8 mouse cellular contexts compared by ENCODE assay signal in the genomic region with DNA sequence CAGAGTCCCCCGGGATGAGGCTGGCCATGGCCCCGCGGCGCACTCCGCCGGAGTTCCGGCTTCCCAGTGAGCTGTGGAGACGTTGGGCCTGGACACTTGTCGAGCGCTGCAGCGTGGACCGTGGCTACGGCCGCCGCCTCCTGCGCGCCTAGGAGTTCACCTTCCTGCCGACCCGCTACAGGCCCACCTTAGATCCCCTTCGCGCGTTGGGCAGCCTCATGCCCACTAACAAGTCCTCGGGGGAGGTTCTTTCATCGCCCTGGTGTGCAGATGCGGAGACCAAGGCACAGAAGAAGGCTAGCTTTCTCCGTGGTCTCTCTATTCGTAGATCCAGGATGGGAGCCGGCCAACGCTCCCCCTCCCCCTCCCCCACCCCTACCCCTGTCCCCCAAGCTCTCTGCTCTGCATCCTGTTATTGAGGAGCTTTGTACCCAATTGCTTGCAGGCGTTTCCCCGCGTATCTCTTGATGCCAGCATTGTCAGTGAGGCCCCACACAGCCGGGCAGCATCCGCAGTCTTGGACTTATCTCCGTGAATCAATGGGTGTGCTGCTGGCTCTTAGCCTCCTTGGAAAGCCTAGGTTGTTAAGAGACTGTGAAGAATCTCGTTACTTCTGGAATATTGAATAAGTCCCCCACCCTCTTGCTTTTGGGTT. TPM values are rescaled to one million over a fixed set of nuclear protein-coding genes. Genes with fewer than 3 reads are reported as not detected.
DNase-seq lines count a peak whose midpoint lies in the region; ATAC-seq and TF ChIP-seq lines count a peak whose summit lies in the region.

No protein-coding gene starts in this region.

- WGBS in heart, embryonic 10.5 days, result 1% methylated on average over 36 of the region's 36 CpGs
- under 1% methylated on average over 36 of the region's 36 CpGs for WGBS in forebrain, embryonic 15.5 days
- under 1% methylated on average over 36 of the region's 36 CpGs for WGBS in liver, embryonic 12.5 days (ENCODE audit: insufficient replicate concordance)

- no peak for DNase-seq in heart, embryonic 10.5 days (ENCODE audit: low spot score)
- DNase-seq in heart, postnatal 14 days, result no peak
- DNase-seq in MEL (ENCODE audit: low read depth, low spot score), result peak; percentile 85
- peak; percentile 51 to 54 for DNase-seq in spleen, postnatal 36 days (ENCODE audit: low spot score in 2 of 2)
- DNase-seq in right cerebral cortex, postnatal 14 days, result no peak
- DNase-seq in left cerebral cortex, adult 11 months (ENCODE audit: low spot score), result no peak

- peak in 1 of 2 experiments; percentile 82; a peak in 3 of 4 replicates for TF ChIP-seq EP300 in MEL (IDR thresholded peaks at IDR 0.05; ENCODE audit: low read depth in 1 of 2, low read length in 2 of 2)

- peak overlapping the region; percentile 85 for H3K9ac ChIP-seq in MEL (ENCODE audit: control insufficient read depth, low read depth, low read length, poor library complexity, severe bottlenecking)
- H3K9ac ChIP-seq in forebrain, embryonic 15.5 days (replicated peaks), result peak overlapping the region; percentile 83
- H3K9ac ChIP-seq in liver, embryonic 12.5 days, result peak overlapping the region; percentile 95

- peaks cover 36% of the 10 kb centered on the region for H3K79me2 ChIP-seq in MEL (ENCODE audit: control insufficient read depth, insufficient read depth, low read length, poor library complexity)

- ATAC-seq in forebrain, embryonic 15.5 days (replicated peaks), result no peak
- peak; percentile 77 for ATAC-seq in liver, embryonic 12.5 days

- TF ChIP-seq POLR2A in MEL (IDR thresholded peaks at IDR 0.05; ENCODE audit: control insufficient read depth in 1 of 2, insufficient read depth in 1 of 2, low read depth in 1 of 2, low read length in 2 of 2, poor library complexity in 1 of 2), result no peak; a peak in 1 of 4 replicates

- no peaks in the 10 kb centered on the region for H3K9me3 ChIP-seq in heart, embryonic 10.5 days
- H3K9me3 ChIP-seq in MEL (replicated peaks; ENCODE audit: insufficient read depth, low read length), result no peaks in the 10 kb centered on the region
- no peaks in the 10 kb centered on the region for H3K9me3 ChIP-seq in forebrain, embryonic 15.5 days
- no peaks in the 10 kb centered on the region for H3K9me3 ChIP-seq in liver, embryonic 12.5 days (replicated peaks)

- TF ChIP-seq RAD21 in MEL (IDR thresholded peaks at IDR 0.05; ENCODE audit: low read depth, low read length), result no peak

- intact Hi-C loops in heart, postnatal 14 days (cut with DNase I), result no loop called here

- H3K27me3 ChIP-seq in heart, embryonic 10.5 days (ENCODE audit: insufficient read depth, poor library complexity, severe bottlenecking), result peaks cover 40% of the 10 kb centered on the region
- peaks cover 0 to 5% of the 10 kb centered on the region in 2 experiments; a peak in 1 of 4 replicates for H3K27me3 ChIP-seq in MEL (ENCODE audit: control insufficient read depth in 1 of 2, insufficient read depth in 2 of 2, low read length in 2 of 2)
- H3K27me3 ChIP-seq in forebrain, embryonic 15.5 days, result no peaks in the 10 kb centered on the region
- H3K27me3 ChIP-seq in liver, embryonic 12.5 days (replicated peaks), result peaks cover 41% of the 10 kb centered on the region

- no peak for TF ChIP-seq CTCF in MEL (IDR thresholded peaks at IDR 0.05 in 2 of 3, conservative IDR thresholded peaks at IDR 0.05 in 1 of 3; ENCODE audit: control insufficient read depth in 1 of 3, insufficient read depth in 1 of 3, low read depth in 2 of 3, low read length in 3 of 3, poor library complexity in 1 of 3, severe bottlenecking in 1 of 3)

- peaks cover 20% of the 10 kb centered on the region for H3K36me3 ChIP-seq in heart, embryonic 10.5 days
- peaks cover 2 to 15% of the 10 kb centered on the region in 2 experiments for H3K36me3 ChIP-seq in MEL (ENCODE audit: control insufficient read depth in 1 of 2, insufficient read depth in 2 of 2, low read length in 2 of 2)
- H3K36me3 ChIP-seq in forebrain, embryonic 15.5 days, result peaks cover 8% of the 10 kb centered on the region
- H3K36me3 ChIP-seq in liver, embryonic 12.5 days, result peaks cover 43% of the 10 kb centered on the region

- peak overlapping the region; percentile 97 for H3K27ac ChIP-seq in heart, embryonic 10.5 days
- H3K27ac ChIP-seq in MEL (ENCODE audit: control insufficient read depth, low read depth, low read length), result peak overlapping the region; percentile 97
- H3K27ac ChIP-seq in forebrain, embryonic 15.5 days (replicated peaks), result peak overlapping the region; percentile 96
- peak overlapping the region; percentile 98 for H3K27ac ChIP-seq in liver, embryonic 12.5 days

- peak overlapping the region; percentile 94 for H3K4me3 ChIP-seq in heart, embryonic 10.5 days
- peak overlapping the region; percentile 65 to 92 for H3K4me3 ChIP-seq in MEL (ENCODE audit: control insufficient read depth in 1 of 2, insufficient read depth in 1 of 2, low read depth in 2 of 2, low read length in 2 of 2)
- peak overlapping the region; percentile 82 for H3K4me3 ChIP-seq in forebrain, embryonic 15.5 days
- peak overlapping the region; percentile 94 for H3K4me3 ChIP-seq in liver, embryonic 12.5 days

- H3K4me1 ChIP-seq in heart, embryonic 10.5 days, result peaks cover 60% of the 10 kb centered on the region
- peaks cover 6 to 18% of the 10 kb centered on the region in 2 experiments; a peak in 3 of 4 replicates for H3K4me1 ChIP-seq in MEL (ENCODE audit: control insufficient read depth in 1 of 2, insufficient read depth in 2 of 2, low read length in 2 of 2)
- H3K4me1 ChIP-seq in forebrain, embryonic 15.5 days, result peaks cover 59% of the 10 kb centered on the region
- H3K4me1 ChIP-seq in liver, embryonic 12.5 days, result peaks cover 61% of the 10 kb centered on the region

- peak overlapping the region; percentile 84 for H3K4me2 ChIP-seq in forebrain, embryonic 15.5 days (replicated peaks)
- peak overlapping the region; percentile 82 for H3K4me2 ChIP-seq in liver, embryonic 12.5 days

TF ChIP-seq in MEL, 35 proteins besides CTCF, POLR2A, EP300 and RAD21:
- TF ChIP-seq TAL1 (IDR thresholded peaks at IDR 0.05; ENCODE audit: low read length) (peak; percentile 50), GABPA (IDR thresholded peaks at IDR 0.05; ENCODE audit: low read depth, low read length) (no peak), ZMIZ1 (IDR thresholded peaks at IDR 0.05; ENCODE audit: low read depth, low read length) (no peak), GATA1 (IDR thresholded peaks at IDR 0.05; ENCODE audit: low read depth, low read length) (peak; percentile 71), RCOR1 (IDR thresholded peaks at IDR 0.05; ENCODE audit: low read depth, low read length) (peak; percentile 35; the same call in 1 of the 2 replicates), ELF1 (IDR thresholded peaks at IDR 0.05; ENCODE audit: low read depth, low read length) (0 out of 2 replicates have a peak, but pooled peaks have one; percentile 4), MXI1 (IDR thresholded peaks at IDR 0.05; ENCODE audit: low read depth, low read length) (peak; percentile 39; the same call in 1 of the 2 replicates), CHD1 (IDR thresholded peaks at IDR 0.05; ENCODE audit: low read depth, low read length) (peak; percentile 40; the same call in 1 of the 2 replicates), MAZ (IDR thresholded peaks at IDR 0.05; ENCODE audit: low read depth, low read length) (peak; percentile 48; the same call in 1 of the 2 replicates), SIN3A (IDR thresholded peaks at IDR 0.05; ENCODE audit: low read length) (peak; percentile 61; the same call in 1 of the 2 replicates), HCFC1 (IDR thresholded peaks at IDR 0.05; ENCODE audit: low read depth, low read length) (peak; percentile 35; the same call in 1 of the 2 replicates), TCF12 (IDR thresholded peaks at IDR 0.05; ENCODE audit: low read depth, low read length) (peak; percentile 79), ZKSCAN1 (IDR thresholded peaks at IDR 0.05; ENCODE audit: low read depth, low read length) (no peak), ETS1 (IDR thresholded peaks at IDR 0.05; ENCODE audit: low read depth, low read length) (peak; percentile 62; the same call in 1 of the 2 replicates), TBP (IDR thresholded peaks at IDR 0.05; ENCODE audit: low read depth, low read length) (peak; percentile 25; the same call in 1 of the 2 replicates)
TF ChIP-seq in MEL: peak in this region for 12.

RNA-seq across cellular contexts. Expression of gene Pank4, which starts 0.8 kb away (rescaled TPM):
- 45.3 and 49.2 TPM in 2 replicates for polyA plus RNA-seq in heart, embryonic 10.5 days (2016; fragmentation: Nextera tagmentation; extraction: Ambion mirVana)
- total RNA-seq in heart, postnatal 14 days (2021), result 10 to 100 TPM; 38.3 to 41.0 TPM
- 31.2 and 38.4 TPM in 2 replicates for total RNA-seq in MEL (2012; rRNA removed)
- 10 to 100 TPM in 1 of 2 experiments, not detected in 1; 55.5 TPM for polyA plus RNA-seq in MEL (2012; ENCODE audit: insufficient read depth in 1 of 2, insufficient read length in 2 of 2, low read depth in 1 of 2, low replicate concordance in 2 of 2, missing spikeins in 1 of 2)
- polyA plus RNA-seq in forebrain, embryonic 15.5 days (2015; fragmentation: Nextera tagmentation; extraction: Ambion mirVana), result 43.5 and 48.9 TPM in 2 replicates
- polyA plus RNA-seq in liver, embryonic 12.5 days (2016; fragmentation: Nextera tagmentation; extraction: Ambion mirVana), result 33.4 and 34.0 TPM in 2 replicates

RNA-seq across cellular contexts. Expression of gene Hes5, which starts 4.0 kb away (rescaled TPM):
- polyA plus RNA-seq in heart, embryonic 10.5 days (2016; fragmentation: Nextera tagmentation; extraction: Ambion mirVana), result 0.15 and 0.26 TPM in 2 replicates
- total RNA-seq in heart, postnatal 14 days (2021), result not detected
- total RNA-seq in MEL (2012; rRNA removed), result not detected in 2 replicates
- polyA plus RNA-seq in MEL (2012; ENCODE audit: insufficient read depth in 1 of 2, insufficient read length in 2 of 2, low read depth in 1 of 2, low replicate concordance in 2 of 2, missing spikeins in 1 of 2), result not detected
- 125 and 127 TPM in 2 replicates for polyA plus RNA-seq in forebrain, embryonic 15.5 days (2015; fragmentation: Nextera tagmentation; extraction: Ambion mirVana)
- 0.12 TPM in 1 of 2 replicates, not detected in the other for polyA plus RNA-seq in liver, embryonic 12.5 days (2016; fragmentation: Nextera tagmentation; extraction: Ambion mirVana)

RNA-seq across cellular contexts. Expression of gene Tnfrsf14, which starts 36.3 kb away (rescaled TPM):
- polyA plus RNA-seq in heart, embryonic 10.5 days (2016; fragmentation: Nextera tagmentation; extraction: Ambion mirVana), result 1.6 and 2.6 TPM in 2 replicates
- total RNA-seq in heart, postnatal 14 days (2021), result 1 to 10 TPM; 4.1 to 5.6 TPM
- 8.6 and 13.4 TPM in 2 replicates for total RNA-seq in MEL (2012; rRNA removed)
- 1 to 10 TPM in 1 of 2 experiments, not detected in 1; 8.2 TPM for polyA plus RNA-seq in MEL (2012; ENCODE audit: insufficient read depth in 1 of 2, insufficient read length in 2 of 2, low read depth in 1 of 2, low replicate concordance in 2 of 2, missing spikeins in 1 of 2)
- 0.36 TPM in 1 of 2 replicates, not detected in the other for polyA plus RNA-seq in forebrain, embryonic 15.5 days (2015; fragmentation: Nextera tagmentation; extraction: Ambion mirVana)
- polyA plus RNA-seq in liver, embryonic 12.5 days (2016; fragmentation: Nextera tagmentation; extraction: Ambion mirVana), result 62.9 and 65.0 TPM in 2 replicates

Comparison
In these comparisons a context has a peak if more than half of its experiments do, and no peak if none do; other contexts are left out.
1. DNase-seq: peak in MEL (single experiment) and spleen, postnatal 36 days (2 of 2); none in heart, embryonic 10.5 days (single experiment), heart, postnatal 14 days (0 of 2), right cerebral cortex, postnatal 14 days (single experiment) and left cerebral cortex, adult 11 months (single experiment).
2. RNA of gene Hes5, which starts 4.0 kb away (polyA plus RNA-seq): 125 to 127 TPM in forebrain, embryonic 15.5 days; 0.15 to 0.26 TPM in heart, embryonic 10.5 days, 0.12 TPM in liver, embryonic 12.5 days and not detected in MEL; every median in the first group is over 10 times any median in the second.
3. Peak in every context shown above with its lines, with median percentiles within 50 percentile points of each other: H3K27ac ChIP-seq, H3K4me3 ChIP-seq and H3K9ac ChIP-seq.